Mouse (Mus musculus): ENCODE data around the gene Fbxl16. TPM values are rescaled to one million over a fixed set of nuclear protein-coding genes. Genes with fewer than 3 reads are reported as not detected.

Fbxl16 gene
- polyA plus RNA-seq, 1 experiment from 2014 or later: 0.75 TPM

- Histone ChIP-seq H3K4me3 (ENCODE audit: low read length) (no peak overlapping the region; the same call in 1 of the 2 replicates), H3K4me1 (ENCODE audit: control insufficient read depth, insufficient read depth, low read length) (peaks cover 4% of the 10 kb centered on the region), H3K27me3 (ENCODE audit: control insufficient read depth, insufficient read depth, low read length) (peaks cover 40% of the 10 kb centered on the region), H3K27ac (ENCODE audit: low read length) (no peak overlapping the region), H3K4me2 (ENCODE audit: low read depth, low read length) (no peak overlapping the region), H3K9ac (ENCODE audit: low read length) (no peak overlapping the region), H3K36me3 (ENCODE audit: control insufficient read depth, insufficient read depth) (no peaks in the 10 kb centered on the region), H3K9me3 (replicated peaks; ENCODE audit: control insufficient read depth, low read length) (no peaks in the 10 kb centered on the region)
- no peak for ATAC-seq (replicated peaks; ENCODE audit: extremely low read depth, insufficient read depth, low FRiP score)
- 7% methylated on average over 44 of the region's 46 CpGs for WGBS
These were observed 10.2 kb downstream of the Fbxl16 start for GRCm38 (mm10) chr17:25818851-25819780.

- ATAC-seq (replicated peaks; ENCODE audit: extremely low read depth, insufficient read depth, low FRiP score): peak; percentile 67
- H3K36me3 ChIP-seq (ENCODE audit: control insufficient read depth, insufficient read depth): 0 out of 2 replicates have a peak, but pooled peaks cover 18% of the 10 kb centered on the region
- peak within 1 kb of the TSS; percentile 83 for H3K9ac ChIP-seq (ENCODE audit: low read length)
- peak within 1 kb of the TSS; percentile 56 for H3K27ac ChIP-seq (ENCODE audit: low read length)
- no peaks in the 10 kb centered on the region for H3K9me3 ChIP-seq (replicated peaks; ENCODE audit: control insufficient read depth, low read length)
- H3K4me3 ChIP-seq (ENCODE audit: low read length): peak within 1 kb of the TSS; percentile 78
- 0% methylated on average over 18 of the region's 18 CpGs for WGBS
- H3K4me1 ChIP-seq (ENCODE audit: control insufficient read depth, insufficient read depth, low read length): peaks cover 18% of the 10 kb centered on the region
- H3K4me2 ChIP-seq (ENCODE audit: low read depth, low read length): peak within 1 kb of the TSS; percentile 91
- peaks cover 28% of the 10 kb centered on the region for H3K27me3 ChIP-seq (ENCODE audit: control insufficient read depth, insufficient read depth, low read length)
These were observed 14.6 kb downstream of the Fbxl16 start, which contains the start of gene Wdr24 for GRCm38 (mm10) chr17:25823452-25823851. TSS of gene Wdr24 (plus strand) at chr17:25823627.

- no peak for ATAC-seq (replicated peaks; ENCODE audit: extremely low read depth, insufficient read depth, low FRiP score)
- Histone ChIP-seq H3K27me3 (ENCODE audit: control insufficient read depth, insufficient read depth, low read length) (peaks cover 17% of the 10 kb centered on the region), H3K4me2 (ENCODE audit: low read depth, low read length) (peak overlapping the region; percentile 91), H3K36me3 (ENCODE audit: control insufficient read depth, insufficient read depth) (0 out of 2 replicates have a peak, but pooled peaks cover 18% of the 10 kb centered on the region), H3K9me3 (replicated peaks; ENCODE audit: control insufficient read depth, low read length) (no peaks in the 10 kb centered on the region), H3K4me1 (ENCODE audit: control insufficient read depth, insufficient read depth, low read length) (peaks cover 23% of the 10 kb centered on the region), H3K9ac (ENCODE audit: low read length) (peak overlapping the region; percentile 83), H3K27ac (ENCODE audit: low read length) (no peak overlapping the region), H3K4me3 (ENCODE audit: low read length) (peak overlapping the region; percentile 78)
- 60% methylated on average over 17 of the region's 17 CpGs for WGBS
These were observed 15.7 kb downstream of the Fbxl16 start for GRCm38 (mm10) chr17:25824362-25825142.

GRCm38 (mm10) chr17:25825311-25825710 is 16.4 kb downstream of the Fbxl16 start:
- ATAC-seq (replicated peaks; ENCODE audit: extremely low read depth, insufficient read depth, low FRiP score): no peak
- Histone ChIP-seq H3K9me3 (replicated peaks; ENCODE audit: control insufficient read depth, low read length) (no peaks in the 10 kb centered on the region), H3K4me2 (ENCODE audit: low read depth, low read length) (no peak overlapping the region), H3K4me3 (ENCODE audit: low read length) (no peak overlapping the region), H3K4me1 (ENCODE audit: control insufficient read depth, insufficient read depth, low read length) (peaks cover 31% of the 10 kb centered on the region), H3K9ac (ENCODE audit: low read length) (no peak overlapping the region), H3K27me3 (ENCODE audit: control insufficient read depth, insufficient read depth, low read length) (peaks cover 9% of the 10 kb centered on the region), H3K36me3 (ENCODE audit: control insufficient read depth, insufficient read depth) (peaks cover 23% of the 10 kb centered on the region), H3K27ac (ENCODE audit: low read length) (no peak overlapping the region)
- 86% methylated on average over 6 of the region's 6 CpGs for WGBS

- no peak overlapping the region for H3K4me2 ChIP-seq (ENCODE audit: low read depth, low read length)
- H3K27me3 ChIP-seq (ENCODE audit: control insufficient read depth, insufficient read depth, low read length): peaks cover 4% of the 10 kb centered on the region; the same call in 1 of the 2 replicates
- 95% methylated on average over 27 of the region's 27 CpGs for WGBS
- H3K27ac ChIP-seq (ENCODE audit: low read length): no peak overlapping the region
- no peak for ATAC-seq (replicated peaks; ENCODE audit: extremely low read depth, insufficient read depth, low FRiP score)
- no peak overlapping the region for H3K4me3 ChIP-seq (ENCODE audit: low read length)
- no peaks in the 10 kb centered on the region for H3K9me3 ChIP-seq (replicated peaks; ENCODE audit: control insufficient read depth, low read length)
- H3K9ac ChIP-seq (ENCODE audit: low read length): no peak overlapping the region
- H3K4me1 ChIP-seq (ENCODE audit: control insufficient read depth, insufficient read depth, low read length): peaks cover 37% of the 10 kb centered on the region
- peaks cover 30% of the 10 kb centered on the region for H3K36me3 ChIP-seq (ENCODE audit: control insufficient read depth, insufficient read depth)
These were observed 17.2 kb downstream of the Fbxl16 start for GRCm38 (mm10) chr17:25825984-25826570.

GRCm38 (mm10) chr17:25827011-25827410 is 18.1 kb downstream of the Fbxl16 start:
- Histone ChIP-seq H3K36me3 (ENCODE audit: control insufficient read depth, insufficient read depth) (peaks cover 36% of the 10 kb centered on the region), H3K9me3 (replicated peaks; ENCODE audit: control insufficient read depth, low read length) (no peaks in the 10 kb centered on the region), H3K4me3 (ENCODE audit: low read length) (no peak overlapping the region), H3K27me3 (ENCODE audit: control insufficient read depth, insufficient read depth, low read length) (peaks cover 4% of the 10 kb centered on the region; the same call in 1 of the 2 replicates), H3K27ac (ENCODE audit: low read length) (no peak overlapping the region), H3K9ac (ENCODE audit: low read length) (no peak overlapping the region), H3K4me1 (ENCODE audit: control insufficient read depth, insufficient read depth, low read length) (peaks cover 47% of the 10 kb centered on the region), H3K4me2 (ENCODE audit: low read depth, low read length) (no peak overlapping the region)
- ATAC-seq (replicated peaks; ENCODE audit: extremely low read depth, insufficient read depth, low FRiP score): no peak
- WGBS: 90% methylated on average over 13 of the region's 13 CpGs

GRCm38 (mm10) chr17:25827546-25828222 is 18.8 kb downstream of the Fbxl16 start:
- H3K36me3 ChIP-seq (ENCODE audit: control insufficient read depth, insufficient read depth): peaks cover 36% of the 10 kb centered on the region
- H3K4me1 ChIP-seq (ENCODE audit: control insufficient read depth, insufficient read depth, low read length): peaks cover 48% of the 10 kb centered on the region

GRCm38 (mm10) chr17:25828223-25828594 is 19.3 kb downstream of the Fbxl16 start:
- Histone ChIP-seq H3K9ac (ENCODE audit: low read length) (peak overlapping the region; percentile 89; the same call in 1 of the 2 replicates), H3K27me3 (ENCODE audit: control insufficient read depth, insufficient read depth, low read length) (no peaks in the 10 kb centered on the region), H3K4me2 (ENCODE audit: low read depth, low read length) (peak overlapping the region; percentile 77), H3K36me3 (ENCODE audit: control insufficient read depth, insufficient read depth) (peaks cover 36% of the 10 kb centered on the region), H3K4me3 (ENCODE audit: low read length) (peak overlapping the region; percentile 68), H3K27ac (ENCODE audit: low read length) (peak overlapping the region; percentile 87), H3K9me3 (replicated peaks; ENCODE audit: control insufficient read depth, low read length) (no peaks in the 10 kb centered on the region), H3K4me1 (ENCODE audit: control insufficient read depth, insufficient read depth, low read length) (peaks cover 48% of the 10 kb centered on the region)
- ATAC-seq (replicated peaks; ENCODE audit: extremely low read depth, insufficient read depth, low FRiP score): no peak
- WGBS: 81% methylated on average over 8 of the region's 8 CpGs

More at GRCm38 (mm10) chr17:25827546-25828222, 18.8 kb downstream of the Fbxl16 start:
- no peaks in the 10 kb centered on the region for H3K9me3 ChIP-seq (replicated peaks; ENCODE audit: control insufficient read depth, low read length)
- no peak for ATAC-seq (replicated peaks; ENCODE audit: extremely low read depth, insufficient read depth, low FRiP score)
- no peak overlapping the region for H3K4me3 ChIP-seq (ENCODE audit: low read length)
- H3K4me2 ChIP-seq (ENCODE audit: low read depth, low read length): no peak overlapping the region
- H3K27ac ChIP-seq (ENCODE audit: low read length): no peak overlapping the region
- H3K9ac ChIP-seq (ENCODE audit: low read length): no peak overlapping the region
- no peaks in the 10 kb centered on the region for H3K27me3 ChIP-seq (ENCODE audit: control insufficient read depth, insufficient read depth, low read length)
- 93% methylated on average over 22 of the region's 22 CpGs for WGBS

All from heart, embryonic 16.5 days (tissue).